Mouse (Mus musculus) CH12.LX (cell line): Measurements from ENCODE around the gene Lyg2. TPM values are rescaled to one million over a fixed set of nuclear protein-coding genes. Genes with fewer than 3 reads are reported as not detected.
A peak's percentile ranks its signal among the peaks of the same experiment; 100 is the strongest.

Experiments used
- DNase-seq: peaks from one replicate; pipeline ENCODE4 v3.0.0-alpha.2; 2013; ENCODE audit errors: extremely low read depth
- H3K27ac ChIP-seq: 2 replicates; pipeline ENCODE4 v1.5.1; 2012; ENCODE audit warnings: low read depth, mild to moderate bottlenecking, control low read depth, moderate library complexity; ENCODE audit not compliant: insufficient read depth
- H3K27me3 ChIP-seq: replicated peaks from 2 replicates; pipeline ENCODE3; 2012; ENCODE audit warnings: inconsistent platforms
- H3K36me3 ChIP-seq, 2 experiments: replicated peaks in 1 of 2; 2 replicates each; pipeline versions ENCODE3 to v1.6.1; 2012; ENCODE audit warnings: inconsistent platforms in 1 of 2, low read length in 1 of 2, mild to moderate bottlenecking in 1 of 2, mixed read lengths in 1 of 2, moderate library complexity in 1 of 2; ENCODE audit not compliant: control insufficient read depth in 1 of 2, insufficient read depth in 1 of 2
- H3K4me1 ChIP-seq, 2 experiments: 2 replicates each; pipeline ENCODE4 v1.6.1; 2012; ENCODE audit warnings: inconsistent platforms in 1 of 2, moderate library complexity in 1 of 2; ENCODE audit not compliant: insufficient read depth in 2 of 2, control insufficient read depth in 1 of 2
- H3K4me2 ChIP-seq: 2 replicates; pipeline ENCODE4 v1.6.1; 2012; ENCODE audit warnings: low read depth, mild to moderate bottlenecking, control low read depth; ENCODE audit not compliant: poor library complexity, insufficient read depth, severe bottlenecking
- H3K4me3 ChIP-seq, 3 experiments: fragments of 150-350 bp in 1 of 3; sonication (generic) in 1 of 3; replicated peaks in 1 of 3; 2 replicates each; pipeline versions ENCODE3 to v1.5.1; 2011 to 2012; ENCODE audit warnings: low read depth in 2 of 3, low read length in 2 of 3, mild to moderate bottlenecking in 2 of 3, moderate library complexity in 2 of 3, control low read depth in 1 of 3, improper control_type of control experiment in 1 of 3, inconsistent platforms in 1 of 3, mixed read lengths in 1 of 3; ENCODE audit not compliant: poor library complexity in 1 of 3
- H3K79me2 ChIP-seq: replicated peaks from 2 replicates; pipeline ENCODE4 v1.6.1; 2012; ENCODE audit warnings: mild to moderate bottlenecking, moderate library complexity; ENCODE audit not compliant: control insufficient read depth, poor library complexity, insufficient read depth, severe bottlenecking; ENCODE audit errors: extremely low read depth
- H3K9ac ChIP-seq: 2 replicates; pipeline ENCODE4 v1.6.1; 2012; ENCODE audit warnings: low read depth, mild to moderate bottlenecking, control low read depth, moderate library complexity; ENCODE audit not compliant: insufficient read depth
- H3K9me3 ChIP-seq: replicated peaks from 2 replicates; pipeline ENCODE3; 2012; ENCODE audit warnings: low read length, inconsistent platforms, mixed read lengths
- BHLHE40 ChIP-seq: IDR thresholded peaks from 2 replicates; pipeline ENCODE4 v1.6.1; 2011; ENCODE audit warnings: mild to moderate bottlenecking, low read depth, low read length, improper control_type of control experiment
- CHD1 ChIP-seq: IDR thresholded peaks from 2 replicates; pipeline ENCODE4 v1.6.1; 2012; ENCODE audit warnings: low read depth, low read length, improper control_type of control experiment, inconsistent platforms
- CHD2 ChIP-seq: IDR thresholded peaks from 2 replicates; pipeline ENCODE4 v1.6.1; 2011; ENCODE audit warnings: low read length, improper control_type of control experiment
- CTCF ChIP-seq, 2 experiments: IDR thresholded peaks in 1 of 2; conservative IDR thresholded peaks in 1 of 2; 2 replicates each; pipeline ENCODE4 v1.5.1; 2011 to 2012; ENCODE audit warnings: low read depth in 2 of 2, low read length in 2 of 2, improper control_type of control experiment in 1 of 2, inconsistent platforms in 1 of 2, mild to moderate bottlenecking in 1 of 2, moderate library complexity in 1 of 2
- E2F4 ChIP-seq: IDR thresholded peaks from 2 replicates; pipeline ENCODE4 v1.6.1; 2011; ENCODE audit warnings: low read depth, low read length, improper control_type of control experiment; ENCODE audit not compliant: insufficient replicate concordance
- ELF1 ChIP-seq: IDR thresholded peaks from 2 replicates; pipeline ENCODE4 v1.6.1; 2014; ENCODE audit warnings: low read depth, mild to moderate bottlenecking, inconsistent platforms, low read length, improper control_type of control experiment
- EP300 ChIP-seq: IDR thresholded peaks from 2 replicates; pipeline ENCODE4 v1.6.1; 2011; ENCODE audit warnings: low read length, improper control_type of control experiment
- ETS1 ChIP-seq: conservative IDR thresholded peaks from 2 replicates; pipeline ENCODE4 v1.6.1; 2012; ENCODE audit warnings: low read depth, mild to moderate bottlenecking, inconsistent platforms, low read length, improper control_type of control experiment, moderate library complexity
- GABPA ChIP-seq: IDR thresholded peaks from 2 replicates; pipeline ENCODE4 v1.6.1; 2012; ENCODE audit warnings: low read depth, low read length, improper control_type of control experiment, inconsistent platforms; ENCODE audit not compliant: insufficient replicate concordance
- HCFC1 ChIP-seq: IDR thresholded peaks from 2 replicates; pipeline ENCODE4 v1.6.1; 2012; ENCODE audit warnings: low read depth, mild to moderate bottlenecking, inconsistent platforms, low read length, improper control_type of control experiment
- IRF4 ChIP-seq: IDR thresholded peaks from 2 replicates; pipeline ENCODE4 v1.6.1; 2014; ENCODE audit warnings: low read depth, mild to moderate bottlenecking, inconsistent platforms, low read length, improper control_type of control experiment
- JUN ChIP-seq: IDR thresholded peaks from 2 replicates; pipeline ENCODE4 v1.6.1; 2011; ENCODE audit warnings: low read depth, mild to moderate bottlenecking, low read length, improper control_type of control experiment, moderate library complexity; ENCODE audit not compliant: insufficient read depth
- JUND ChIP-seq: conservative IDR thresholded peaks from 2 replicates; pipeline ENCODE4 v1.6.1; 2011; ENCODE audit warnings: low read depth, low read length, improper control_type of control experiment
- KAT2A ChIP-seq: IDR thresholded peaks from 2 replicates; pipeline ENCODE4 v1.6.1; 2012; ENCODE audit warnings: low read length, improper control_type of control experiment, inconsistent platforms; ENCODE audit not compliant: insufficient replicate concordance
- MAFK ChIP-seq: IDR thresholded peaks from 2 replicates; pipeline ENCODE4 v1.6.1; 2011; ENCODE audit warnings: low read length, improper control_type of control experiment; ENCODE audit not compliant: insufficient replicate concordance
- MAX ChIP-seq: IDR thresholded peaks from 2 replicates; pipeline ENCODE4 v1.6.1; 2011; ENCODE audit warnings: low read length, improper control_type of control experiment
- MAZ ChIP-seq: IDR thresholded peaks from 2 replicates; pipeline ENCODE4 v1.6.1; 2012; ENCODE audit warnings: low read depth, mild to moderate bottlenecking, inconsistent platforms, low read length, improper control_type of control experiment, moderate library complexity
- MEF2A ChIP-seq: IDR thresholded peaks from 2 replicates; pipeline ENCODE4 v1.6.1; 2014; ENCODE audit warnings: low read depth, mild to moderate bottlenecking, inconsistent platforms, low read length, improper control_type of control experiment, borderline replicate concordance
- MXI1 ChIP-seq: IDR thresholded peaks from 2 replicates; pipeline ENCODE4 v1.6.1; 2011; ENCODE audit warnings: mild to moderate bottlenecking, low read depth, low read length, improper control_type of control experiment
- MYC ChIP-seq: IDR thresholded peaks from 2 replicates; pipeline ENCODE4 v1.6.1; 2011; ENCODE audit warnings: low read depth, mild to moderate bottlenecking, improper control_type of control experiment, low read length
- NELFE ChIP-seq: IDR thresholded peaks from 2 replicates; pipeline ENCODE4 v1.6.1; 2011; ENCODE audit warnings: low read depth, low read length, improper control_type of control experiment
- NRF1 ChIP-seq: IDR thresholded peaks from 2 replicates; pipeline ENCODE4 v1.6.1; 2014; ENCODE audit warnings: low read depth, mild to moderate bottlenecking, inconsistent platforms, low read length, improper control_type of control experiment, moderate library complexity
- PAX5 ChIP-seq: IDR thresholded peaks from 2 replicates; pipeline ENCODE4 v1.6.1; 2012; ENCODE audit warnings: low read length, inconsistent platforms, mixed read lengths
- POLR2A ChIP-seq: IDR thresholded peaks from 2 replicates; pipeline ENCODE4 v1.6.1; 2011; ENCODE audit warnings: low read depth, mild to moderate bottlenecking, improper control_type of control experiment, low read length
- POLR2AphosphoS2 ChIP-seq: IDR thresholded peaks from 2 replicates; pipeline ENCODE4 v1.6.1; 2011; ENCODE audit warnings: low read depth, low read length, improper control_type of control experiment
- RAD21 ChIP-seq: IDR thresholded peaks from 2 replicates; pipeline ENCODE4 v1.6.1; 2011; ENCODE audit warnings: low read depth, mild to moderate bottlenecking, low read length, improper control_type of control experiment, moderate library complexity
- RCOR1 ChIP-seq: conservative IDR thresholded peaks from 2 replicates; pipeline ENCODE4 v1.6.1; 2012; ENCODE audit warnings: low read depth, mild to moderate bottlenecking, inconsistent platforms, low read length, improper control_type of control experiment
- SIN3A ChIP-seq: IDR thresholded peaks from 2 replicates; pipeline ENCODE4 v1.6.1; 2012; ENCODE audit warnings: low read length, improper control_type of control experiment, inconsistent platforms
- SMC3 ChIP-seq: IDR thresholded peaks from 2 replicates; pipeline ENCODE4 v1.6.1; 2011; ENCODE audit warnings: low read depth, low read length, improper control_type of control experiment
- TBP ChIP-seq: conservative IDR thresholded peaks from 2 replicates; pipeline ENCODE4 v1.6.1; 2011; ENCODE audit warnings: low read depth, low read length, improper control_type of control experiment
- TCF12 ChIP-seq: IDR thresholded peaks from 2 replicates; pipeline ENCODE4 v1.6.1; 2014; ENCODE audit warnings: low read depth, mild to moderate bottlenecking, inconsistent platforms, low read length, improper control_type of control experiment
- UBTF ChIP-seq: IDR thresholded peaks from 2 replicates; pipeline ENCODE4 v1.6.1; 2012; ENCODE audit warnings: low read depth, mild to moderate bottlenecking, inconsistent platforms, low read length, improper control_type of control experiment, moderate library complexity
- USF1 ChIP-seq: IDR thresholded peaks from 2 replicates; pipeline ENCODE4 v1.6.1; 2014; ENCODE audit warnings: low read depth, mild to moderate bottlenecking, inconsistent platforms, low read length, improper control_type of control experiment
- USF2 ChIP-seq: conservative IDR thresholded peaks from 2 replicates; pipeline ENCODE4 v1.6.1; 2011; ENCODE audit warnings: low read depth, low read length, improper control_type of control experiment
- ZC3H11A ChIP-seq: IDR thresholded peaks from 2 replicates; pipeline ENCODE4 v1.6.1; 2012; ENCODE audit warnings: low read depth, mild to moderate bottlenecking, inconsistent platforms, low read length, improper control_type of control experiment
- ZKSCAN1 ChIP-seq: IDR thresholded peaks from 2 replicates; pipeline ENCODE4 v1.6.1; 2012; ENCODE audit warnings: low read depth, inconsistent platforms, low read length, improper control_type of control experiment, borderline replicate concordance
- ZMIZ1 ChIP-seq: IDR thresholded peaks from 2 replicates; pipeline ENCODE4 v1.6.1; 2012; ENCODE audit warnings: low read depth, mild to moderate bottlenecking, inconsistent platforms, low read length, improper control_type of control experiment
- ZNF384 ChIP-seq: IDR thresholded peaks from 2 replicates; pipeline ENCODE4 v1.6.1; 2012; ENCODE audit warnings: low read depth, low read length, improper control_type of control experiment, inconsistent platforms
- dilution Hi-C: fragments of 300-500 bp; cut with MboI; formaldehyde crosslinking; loops from 2 replicates; pipeline ENCODE4 v1.14.3; 2020; ENCODE audit warnings: low sequenced_read_pairs; ENCODE audit not compliant: extremely low pct_unique_long_range_greater_than_20kb, extremely low pct_ligation_motif_present
- in situ Hi-C: fragments of 300-500 bp; cut with MboI; formaldehyde crosslinking; loops from 3 replicates; pipeline ENCODE4 v1.14.3; 2019; ENCODE audit warnings: low sequenced_read_pairs, low pct_ligation_motif_present, low pct_unique_long_range_greater_than_20kb, mixed read lengths
- polyA plus RNA-seq: library from polyadenylated mRNA; unstranded; fragments of >175 nt; gene quantifications from 2 replicates; pipeline ENCODE4 v1.2.1, GENCODE M21; 2012; ENCODE audit warnings: low read depth; ENCODE audit not compliant: insufficient read length
- total RNA-seq, 2 experiments: library from RNA; depleted of rRNA; stranded (reverse); fragments of 300-350 nt in 1 of 2; fragments of >200 nt in 1 of 2; gene quantifications; 2 replicates each; pipeline ENCODE4 v1.2.3; 2012 to 2014

Lyg2 gene
- total and polyA plus RNA-seq, 3 experiments = not detected

- H3K4me2 ChIP-seq = peak within 1 kb of the TSS; percentile 95
- in situ Hi-C loops = no loop called here
- peaks cover 8 to 37% of the 10 kb centered on the region in 2 experiments for H3K4me1 ChIP-seq
- H3K27me3 ChIP-seq = no peaks in the 10 kb centered on the region
- no peaks in the 10 kb centered on the region for H3K9me3 ChIP-seq
- peak within 1 kb of the TSS; percentile 24 for H3K27ac ChIP-seq
- H3K79me2 ChIP-seq = peaks cover 25% of the 10 kb centered on the region
- dilution Hi-C loops = no loop called here
- no peak for TF ChIP-seq USF1
- no peak for TF ChIP-seq ZC3H11A
- TF ChIP-seq RCOR1 = no peak
- TF ChIP-seq USF2 = no peak
- TF ChIP-seq HCFC1 = peak; percentile 95
- no peak for TF ChIP-seq ZMIZ1
- TF ChIP-seq E2F4 = peak; percentile 50; the same call in 1 of the 2 replicates
- TF ChIP-seq ZNF384 = peak; percentile 100
- no peak for TF ChIP-seq CTCF (conservative IDR thresholded peaks at IDR 0.05 in 1 of 2, IDR thresholded peaks at IDR 0.05 in 1 of 2; ENCODE audit: low read depth in 2 of 2, low read length in 2 of 2)
- no peak for TF ChIP-seq UBTF
- TF ChIP-seq RAD21 = no peak
- TF ChIP-seq JUN = no peak
- peak; percentile 47 for TF ChIP-seq EP300
- peak; percentile 64; the same call in 1 of the 2 replicates for TF ChIP-seq MAX
- TF ChIP-seq ELF1 = peak; percentile 90
- 0 out of 2 replicates have a peak, but pooled peaks have one; percentile 55 for TF ChIP-seq CHD1
- no peak for TF ChIP-seq ETS1
- peak; percentile 75 for TF ChIP-seq NELFE
- TF ChIP-seq JUND = no peak
- TF ChIP-seq IRF4 = peak; percentile 67; the same call in 1 of the 2 replicates
- TF ChIP-seq BHLHE40 = peak; percentile 90
- peak; percentile 87 for TF ChIP-seq TBP
- TF ChIP-seq CHD2 = no peak
- peak; percentile 77; the same call in 1 of the 2 replicates for TF ChIP-seq POLR2AphosphoS2
- TF ChIP-seq SMC3 = no peak
- TF ChIP-seq SIN3A = peak; percentile 98
- TF ChIP-seq GABPA = no peak; the same call in 1 of the 2 replicates
- no peak for TF ChIP-seq MAFK
- TF ChIP-seq NRF1 = peak; percentile 91
- TF ChIP-seq KAT2A = peak; percentile 85; the same call in 1 of the 2 replicates
- peak; percentile 91 for TF ChIP-seq MEF2A
- TF ChIP-seq MAZ = no peak
- no peak for TF ChIP-seq ZKSCAN1
- peak; percentile 93 for TF ChIP-seq TCF12
- TF ChIP-seq POLR2A = peak; percentile 82
- TF ChIP-seq MXI1 = peak; percentile 96
- TF ChIP-seq MYC = no peak; the same call in none of the 2 replicates
- TF ChIP-seq PAX5 = no peak
- peak within 1 kb of the TSS; percentile 68 to 91 (median 78) for H3K4me3 ChIP-seq
- H3K36me3 ChIP-seq = peaks cover 16 to 48% of the 10 kb centered on the region in 2 experiments
- DNase-seq = peak; percentile 93
- H3K9ac ChIP-seq = peak within 1 kb of the TSS; percentile 80
Observed at GRCm38 (mm10) chr1:37890025-37890652, 26.2 kb downstream of the Lyg2 start, which contains the start of the genes Mitd1 and Mrpl30. Gene Mitd1 (minus strand): TSS chr1:37890411. Gene Mrpl30 (plus strand): TSS chr1:37890477.
